Mouse (Mus musculus): ENCODE data around the gene Cnpy1.

- TF ChIP-seq CTCF (IDR thresholded peaks at IDR 0.05) = no peak
- TF ChIP-seq EP300 (IDR thresholded peaks at IDR 0.05; ENCODE audit: insufficient read depth, low read depth, low read length) = no peak
These were observed 23.9 kb upstream of the Cnpy1 start for GRCm38 (mm10) chr5:28269469-28269991.

All from heart, adult 2 months (tissue).